Mouse (Mus musculus): ENCODE measurements around the gene Pon2. TPM values are rescaled to one million over a fixed set of nuclear protein-coding genes. Genes with fewer than 3 reads are reported as not detected.

Pon2 gene
- total RNA-seq, 1 experiment, result 12.7 TPM

DNA sequence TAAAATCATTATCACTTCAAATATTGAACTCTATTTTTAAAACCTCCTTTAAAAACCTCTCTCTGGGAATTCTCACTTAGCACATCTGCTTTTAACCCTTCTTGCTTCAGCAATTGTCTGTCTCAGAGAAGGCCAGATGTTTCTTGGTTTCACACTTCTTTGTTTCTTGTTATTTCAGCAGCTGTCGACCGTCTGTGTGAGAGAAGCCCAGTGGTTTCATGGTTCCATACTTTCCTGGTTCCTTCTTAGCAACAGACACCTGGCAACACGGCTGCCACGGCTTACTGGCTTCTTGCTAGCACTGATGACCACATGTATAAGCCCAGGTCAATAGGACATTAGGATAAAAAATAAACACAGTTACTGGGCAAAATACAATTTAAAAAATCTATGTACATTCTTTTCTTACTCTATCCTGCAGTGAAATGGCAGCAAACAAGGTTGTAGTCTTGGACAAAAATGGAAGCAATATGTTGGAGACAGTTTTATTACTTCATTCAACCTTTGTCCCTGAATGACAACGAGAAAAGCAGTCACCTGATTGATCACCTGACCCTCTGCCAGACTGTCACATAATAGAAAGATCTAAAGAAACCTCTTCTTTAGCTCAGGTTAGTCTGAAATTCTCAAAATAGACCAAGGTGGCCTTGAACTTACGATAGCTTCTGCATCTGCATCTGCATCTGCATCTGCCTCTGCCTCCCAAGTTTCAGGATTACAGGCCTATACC lies 17.5 kb downstream of the Pon2 start:
- Histone ChIP-seq H3K4me3 (ENCODE audit: insufficient read depth in 1 of 2, low read depth in 1 of 2, low read length in 2 of 2, poor library complexity in 1 of 2, severe bottlenecking in 1 of 2) (no peak overlapping the region), H3K9ac (ENCODE audit: insufficient read depth, low read depth, low read length, poor library complexity, severe bottlenecking) (no peak overlapping the region), H3K27ac (ENCODE audit: insufficient read depth, low read depth, low read length, poor library complexity, severe bottlenecking) (no peak overlapping the region), H3K36me3 (ENCODE audit: control insufficient read depth, insufficient read depth, low read length, poor library complexity, severe bottlenecking) (0 out of 2 replicates have a peak, but pooled peaks cover 2% of the 10 kb centered on the region), H3K4me1 (ENCODE audit: control insufficient read depth in 2 of 2, insufficient read depth in 2 of 2, low read length in 2 of 2, poor library complexity in 1 of 2) (no peaks in the 10 kb centered on the region), H3K9me3 (ENCODE audit: control insufficient read depth, insufficient read depth, low read depth, low read length) (no peaks in the 10 kb centered on the region)
- in situ Hi-C loops (cut with MboI; ENCODE audit: low sequenced_read_pairs in 2 of 2, unreplicated experiment in 2 of 2), result no loop called here
- no peak for DNase-seq (ENCODE audit: low read depth, low spot score)
- TF ChIP-seq MAFK (IDR thresholded peaks at IDR 0.05; ENCODE audit: insufficient read depth, low read depth, low read length), result no peak
- no peak for TF ChIP-seq CHD2 (IDR thresholded peaks at IDR 0.05; ENCODE audit: low read depth, low read length)
- TF ChIP-seq HCFC1 (IDR thresholded peaks at IDR 0.05; ENCODE audit: borderline replicate concordance, insufficient read depth, low read length), result no peak
- no peak for TF ChIP-seq ZNF384 (IDR thresholded peaks at IDR 0.05; ENCODE audit: low read depth, low read length)
- TF ChIP-seq ZC3H11A (IDR thresholded peaks at IDR 0.05; ENCODE audit: borderline replicate concordance, low read depth, low read length), result no peak

DNA sequence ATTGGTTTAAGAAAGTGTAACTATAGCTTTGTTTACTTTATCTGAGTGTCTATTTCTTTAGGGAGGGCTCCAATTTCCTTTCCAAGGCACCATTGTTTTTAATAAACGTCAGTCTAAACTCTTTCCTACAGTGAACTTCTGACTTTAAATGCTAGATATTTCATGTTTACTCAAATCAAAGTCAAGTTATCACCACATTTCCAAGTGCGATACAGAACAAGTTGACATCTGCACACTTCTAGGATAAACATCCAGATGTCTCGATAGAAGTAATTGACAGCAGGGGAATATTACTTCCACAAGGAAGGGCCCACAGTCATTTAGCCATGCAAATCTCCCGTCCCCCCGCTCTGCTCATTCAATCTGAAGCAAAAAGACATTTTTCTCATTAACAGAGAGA lies 20.3 kb downstream of the Pon2 start:
- Histone ChIP-seq H3K9ac (ENCODE audit: insufficient read depth, low read depth, low read length, poor library complexity, severe bottlenecking) (no peak overlapping the region), H3K4me1 (ENCODE audit: control insufficient read depth in 2 of 2, insufficient read depth in 2 of 2, low read length in 2 of 2, poor library complexity in 1 of 2) (no peaks in the 10 kb centered on the region), H3K36me3 (ENCODE audit: control insufficient read depth, insufficient read depth, low read length, poor library complexity, severe bottlenecking) (0 out of 2 replicates have a peak, but pooled peaks cover 2% of the 10 kb centered on the region), H3K27ac (ENCODE audit: insufficient read depth, low read depth, low read length, poor library complexity, severe bottlenecking) (no peak overlapping the region), H3K9me3 (ENCODE audit: control insufficient read depth, insufficient read depth, low read depth, low read length) (no peaks in the 10 kb centered on the region), H3K4me3 (ENCODE audit: insufficient read depth in 1 of 2, low read depth in 1 of 2, low read length in 2 of 2, poor library complexity in 1 of 2, severe bottlenecking in 1 of 2) (no peak overlapping the region)
- DNase-seq (ENCODE audit: low read depth, low spot score), result no peak
- in situ Hi-C loops (cut with MboI; ENCODE audit: low sequenced_read_pairs in 2 of 2, unreplicated experiment in 2 of 2), result no loop called here
- no peak for TF ChIP-seq MAFK (IDR thresholded peaks at IDR 0.05; ENCODE audit: insufficient read depth, low read depth, low read length)
- TF ChIP-seq ZC3H11A (IDR thresholded peaks at IDR 0.05; ENCODE audit: borderline replicate concordance, low read depth, low read length), result no peak
- no peak for TF ChIP-seq CHD2 (IDR thresholded peaks at IDR 0.05; ENCODE audit: low read depth, low read length)
- no peak for TF ChIP-seq ZNF384 (IDR thresholded peaks at IDR 0.05; ENCODE audit: low read depth, low read length)
- no peak for TF ChIP-seq HCFC1 (IDR thresholded peaks at IDR 0.05; ENCODE audit: borderline replicate concordance, insufficient read depth, low read length)

DNA sequence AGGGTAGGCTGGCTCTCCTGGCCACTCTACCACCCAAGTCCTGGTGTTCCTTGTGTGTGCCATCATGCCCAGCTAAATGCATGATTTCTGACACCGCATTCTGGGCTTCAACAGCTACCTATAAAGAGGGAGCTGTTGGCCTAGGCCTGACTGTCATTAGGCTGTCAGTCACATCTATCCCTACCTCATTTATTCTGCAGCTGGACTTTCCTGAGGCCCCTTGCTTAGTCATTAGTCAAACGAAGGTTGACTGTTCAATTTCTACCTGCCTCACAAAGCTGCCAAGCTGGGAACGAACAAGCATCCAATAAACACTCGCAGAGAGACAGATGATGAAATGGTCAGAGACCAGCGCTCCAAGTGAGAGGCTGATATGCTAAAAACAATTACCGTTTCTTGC lies 28.6 kb downstream of the Pon2 start:
- no peaks in the 10 kb centered on the region for H3K36me3 ChIP-seq (ENCODE audit: control insufficient read depth, insufficient read depth, low read length, poor library complexity, severe bottlenecking)
- in situ Hi-C loops (cut with MboI; ENCODE audit: low sequenced_read_pairs in 2 of 2, unreplicated experiment in 2 of 2), result no loop called here
- no peak overlapping the region for H3K9ac ChIP-seq (ENCODE audit: insufficient read depth, low read depth, low read length, poor library complexity, severe bottlenecking)
- H3K9me3 ChIP-seq (ENCODE audit: control insufficient read depth, insufficient read depth, low read depth, low read length), result no peaks in the 10 kb centered on the region
- no peaks in the 10 kb centered on the region for H3K4me1 ChIP-seq (ENCODE audit: control insufficient read depth in 2 of 2, insufficient read depth in 2 of 2, low read length in 2 of 2, poor library complexity in 1 of 2)
- DNase-seq (ENCODE audit: low read depth, low spot score), result no peak
- TF ChIP-seq ZC3H11A (IDR thresholded peaks at IDR 0.05; ENCODE audit: borderline replicate concordance, low read depth, low read length) (no peak), HCFC1 (IDR thresholded peaks at IDR 0.05; ENCODE audit: borderline replicate concordance, insufficient read depth, low read length) (no peak), CHD2 (IDR thresholded peaks at IDR 0.05; ENCODE audit: low read depth, low read length) (no peak), ZNF384 (IDR thresholded peaks at IDR 0.05; ENCODE audit: low read depth, low read length) (no peak), MAFK (IDR thresholded peaks at IDR 0.05; ENCODE audit: insufficient read depth, low read depth, low read length) (no peak)
- no peak overlapping the region for H3K27ac ChIP-seq (ENCODE audit: insufficient read depth, low read depth, low read length, poor library complexity, severe bottlenecking)
- H3K4me3 ChIP-seq (ENCODE audit: insufficient read depth in 1 of 2, low read depth in 1 of 2, low read length in 2 of 2, poor library complexity in 1 of 2, severe bottlenecking in 1 of 2), result no peak overlapping the region

DNA sequence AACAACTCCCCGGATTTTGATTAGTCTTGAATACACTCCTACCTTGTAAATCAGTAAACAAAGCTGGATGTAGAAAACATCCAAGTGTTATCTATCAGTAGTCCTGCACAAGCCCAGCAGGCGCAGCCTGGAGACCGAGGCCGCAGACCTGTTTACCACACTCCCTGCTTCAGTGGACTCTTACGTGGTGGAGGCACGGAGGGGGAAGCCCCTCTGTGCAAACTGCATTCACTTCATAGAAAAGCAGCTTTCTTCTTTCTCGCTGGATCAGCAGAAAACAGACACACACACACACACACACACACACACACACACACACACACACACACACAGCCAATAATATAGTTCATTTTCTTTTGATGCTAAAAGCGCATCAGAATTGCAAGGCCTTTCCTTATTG lies 33.5 kb downstream of the Pon2 start:
- TF ChIP-seq ZNF384 (IDR thresholded peaks at IDR 0.05; ENCODE audit: low read depth, low read length) (no peak), ZC3H11A (IDR thresholded peaks at IDR 0.05; ENCODE audit: borderline replicate concordance, low read depth, low read length) (no peak), CHD2 (IDR thresholded peaks at IDR 0.05; ENCODE audit: low read depth, low read length) (no peak), MAFK (IDR thresholded peaks at IDR 0.05; ENCODE audit: insufficient read depth, low read depth, low read length) (no peak), HCFC1 (IDR thresholded peaks at IDR 0.05; ENCODE audit: borderline replicate concordance, insufficient read depth, low read length) (no peak)
- no peak for DNase-seq (ENCODE audit: low read depth, low spot score)
- no peaks in the 10 kb centered on the region for H3K36me3 ChIP-seq (ENCODE audit: control insufficient read depth, insufficient read depth, low read length, poor library complexity, severe bottlenecking)
- H3K4me3 ChIP-seq (ENCODE audit: insufficient read depth in 1 of 2, low read depth in 1 of 2, low read length in 2 of 2, poor library complexity in 1 of 2, severe bottlenecking in 1 of 2), result no peak overlapping the region
- H3K27ac ChIP-seq (ENCODE audit: insufficient read depth, low read depth, low read length, poor library complexity, severe bottlenecking), result no peak overlapping the region
- H3K9me3 ChIP-seq (ENCODE audit: control insufficient read depth, insufficient read depth, low read depth, low read length), result no peaks in the 10 kb centered on the region
- in situ Hi-C loops (cut with MboI; ENCODE audit: low sequenced_read_pairs in 2 of 2, unreplicated experiment in 2 of 2), result no loop called here
- H3K4me1 ChIP-seq (ENCODE audit: control insufficient read depth in 2 of 2, insufficient read depth in 2 of 2, low read length in 2 of 2, poor library complexity in 1 of 2), result no peaks in the 10 kb centered on the region
- no peak overlapping the region for H3K9ac ChIP-seq (ENCODE audit: insufficient read depth, low read depth, low read length, poor library complexity, severe bottlenecking)

Data from ES-E14 (cell line).